Mouse (Mus musculus): ENCODE results near the gene Pcf11.

Pcf11 gene

DNA sequence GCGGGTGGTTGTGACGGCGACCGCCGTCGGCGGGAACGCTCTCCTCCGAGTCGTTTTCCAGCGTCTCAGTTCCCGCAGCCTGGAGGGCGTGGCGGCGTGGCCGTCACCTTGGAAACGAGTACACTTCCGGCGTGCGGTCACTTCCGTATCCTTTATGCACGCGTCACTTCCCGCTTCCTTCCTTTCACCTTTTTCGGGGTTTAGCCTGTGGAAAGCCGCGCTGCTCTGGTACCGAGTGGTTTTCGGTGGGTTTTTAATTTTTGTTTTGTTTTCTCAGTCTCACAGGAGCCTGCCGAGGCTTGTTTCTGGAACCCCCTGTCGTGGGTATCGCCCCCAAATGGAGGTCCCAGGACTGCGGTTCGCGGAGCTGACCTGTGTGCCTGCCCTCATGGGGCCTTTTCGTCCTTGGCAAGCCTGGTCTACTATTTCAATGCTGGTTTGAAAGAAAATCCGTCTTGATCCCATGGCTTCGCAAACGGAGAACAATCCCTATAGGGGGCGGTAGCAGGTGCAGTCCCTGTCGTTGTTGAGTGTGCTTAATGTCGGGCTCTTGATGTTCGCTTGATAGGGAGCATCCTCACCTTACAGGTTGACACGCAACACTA, 32.6 kb downstream of the Pcf11 start, which contains the start of gene Ankrd42:
Ankrd42 (minus strand) TSS at position 122 of the 605 bp plus-strand sequence.
- DNase-seq (ENCODE audit: low spot score): peak; percentile 95

DNA sequence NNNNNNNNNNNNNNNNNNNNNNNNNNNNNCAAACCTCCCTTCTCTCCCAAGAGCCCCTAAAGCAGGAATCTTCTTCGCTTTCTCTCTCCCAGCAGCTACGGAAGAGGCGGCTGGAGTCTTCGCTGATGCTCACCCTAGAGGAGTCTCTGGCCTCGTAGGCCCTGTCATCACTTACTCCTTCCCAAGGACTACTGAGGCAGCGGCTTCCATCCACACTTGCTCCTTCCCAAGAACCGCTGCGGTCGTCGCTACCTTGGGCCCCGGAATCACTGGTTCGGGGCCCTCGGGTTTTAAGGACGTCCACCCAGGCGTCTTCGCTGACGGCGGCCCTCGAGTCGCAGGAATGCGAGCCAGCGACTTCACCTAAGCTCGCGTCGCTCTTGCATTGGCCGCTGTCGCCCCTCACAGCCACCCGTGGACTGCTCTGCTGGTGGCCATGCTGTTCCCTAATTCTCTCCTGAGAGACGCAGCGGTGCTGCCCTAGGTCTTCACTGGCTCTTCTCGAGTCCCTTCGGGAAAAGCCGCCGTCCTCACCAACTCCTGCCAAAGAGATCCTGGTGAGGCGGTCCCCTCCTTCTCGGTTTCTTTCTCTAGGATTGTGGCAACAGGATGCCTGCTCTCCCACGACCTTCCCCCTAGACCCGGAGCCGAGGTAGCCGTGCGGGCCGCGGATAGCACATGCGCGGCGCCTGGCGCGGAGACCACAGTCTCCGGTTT, 33.3 kb downstream of the Pcf11 start:
- peak; percentile 37 for DNase-seq (ENCODE audit: low spot score)

DNA sequence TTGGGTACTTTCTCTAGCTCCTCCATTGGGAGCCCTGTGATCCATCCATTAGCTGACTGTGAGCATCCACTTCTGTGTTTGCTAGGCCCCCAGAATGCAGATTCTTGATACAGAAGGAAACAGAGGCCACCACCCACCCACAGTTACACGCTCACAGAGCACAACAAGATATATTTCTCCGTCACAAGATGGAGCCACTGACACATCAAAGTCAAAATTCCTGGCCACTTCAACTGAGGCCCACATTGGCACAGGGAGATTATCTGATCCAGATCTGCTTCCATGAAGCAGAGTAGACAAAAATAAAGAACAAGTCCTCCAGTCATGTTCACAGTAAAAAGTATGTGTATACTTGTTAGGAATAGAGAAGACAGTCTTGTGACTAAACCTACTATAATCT, 39.6 kb downstream of the Pcf11 start:
- peak; percentile 51 for DNase-seq (ENCODE audit: low spot score)

DNA sequence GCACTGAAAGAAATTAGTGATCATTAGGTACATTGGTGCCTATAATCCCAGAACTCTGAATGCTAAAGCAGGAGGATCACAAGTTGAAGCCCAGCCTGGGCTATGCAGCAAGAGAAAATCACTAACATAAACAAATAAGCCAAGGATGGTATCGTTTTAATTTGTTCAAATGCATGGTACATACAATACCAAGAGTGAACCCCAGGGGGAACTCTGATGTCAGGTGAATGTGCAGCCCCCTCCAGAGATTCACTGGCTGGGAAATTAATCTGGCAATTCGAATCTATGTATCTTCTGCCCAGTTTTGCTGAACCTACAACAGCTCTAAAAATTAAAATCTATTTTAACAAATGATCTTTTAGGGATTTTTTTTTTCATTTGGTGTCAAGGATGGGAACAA, 45.2 kb downstream of the Pcf11 start:
- no peak for DNase-seq (ENCODE audit: low spot score)

DNA sequence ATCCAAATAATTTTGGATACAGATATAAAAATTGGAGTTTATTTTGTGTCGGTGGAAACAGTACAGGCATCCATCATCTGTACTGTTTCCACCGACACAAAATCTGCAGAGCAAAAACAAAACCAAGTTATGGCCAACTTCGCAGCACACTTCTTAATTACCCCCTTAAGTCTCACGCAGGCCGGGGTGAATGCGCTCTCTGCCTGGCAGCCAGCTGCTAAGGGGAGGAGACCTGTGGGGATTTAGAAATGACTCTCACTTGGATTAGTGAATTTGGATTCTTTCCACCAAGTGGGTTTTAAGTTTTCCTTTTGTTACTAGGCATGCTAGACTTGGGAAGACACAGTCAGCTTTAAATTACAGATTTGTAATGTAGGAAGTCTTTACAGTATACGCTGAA, 58.9 kb downstream of the Pcf11 start:
- no peak for DNase-seq (ENCODE audit: low spot score)

DNA sequence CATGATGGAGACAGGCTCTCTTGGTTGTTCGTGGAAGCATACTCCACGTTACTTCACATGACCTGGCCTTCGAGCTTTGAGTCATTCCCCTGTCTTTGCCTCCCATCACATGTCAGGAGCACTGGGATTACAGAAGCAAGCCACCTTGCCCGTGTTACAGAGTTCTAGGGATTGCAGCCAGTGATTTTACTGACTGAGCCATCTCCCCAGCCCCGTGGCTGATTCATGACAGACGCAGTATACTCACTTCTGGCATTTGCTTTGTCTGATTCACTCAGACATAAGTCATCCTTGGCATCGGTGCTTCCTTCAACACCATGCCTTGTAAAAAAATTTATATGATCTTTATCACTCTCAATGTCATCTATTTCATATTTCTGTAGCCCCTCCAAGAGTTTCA, 64.8 kb downstream of the Pcf11 start:
- DNase-seq (ENCODE audit: low spot score): no peak

Measured in MN1 (cell line).